Mouse (Mus musculus) gastrocnemius, adult 2 months (tissue): ENCODE results near the gene Ptcd3. TPM values are rescaled to one million over a fixed set of nuclear protein-coding genes. Genes with fewer than 3 reads are reported as not detected.
"Not testable (repeated sequence)": the region's sequence is repeated elsewhere in the genome, so short reads cannot be mapped to it uniquely, and the experiment has no call there.

Source experiments
- DNase-seq: peaks from one replicate; pipeline ENCODE4 v3.0.0; 2022
- H3K27ac ChIP-seq: fragments of 200-600 bp; 2 replicates; pipeline ENCODE4 v1.8.1; 2022; ENCODE audit warnings: mild to moderate bottlenecking
- H3K4me3 ChIP-seq: fragments of 200-600 bp; 2 replicates; pipeline ENCODE4 v1.8.1; 2022; ENCODE audit warnings: mild to moderate bottlenecking, moderate library complexity
- CTCF ChIP-seq: fragments of 200-600 bp; IDR thresholded peaks from 2 replicates; pipeline ENCODE4 v1.8.1; 2022; ENCODE audit warnings: antibody characterized with exemption, mild to moderate bottlenecking, moderate library complexity
- intact Hi-C: fragments of 180-260 bp; cut with DNase I; formaldehyde crosslinking; loops from one replicate; pipeline ENCODE4 v1.15.1; 2025
- long read RNA-seq, 2 experiments: library from polyadenylated mRNA; stranded (forward); transcript quantifications; one replicate each; pipeline ENCODE4 v2.0.0; 2021
- total RNA-seq, 2 experiments: library from RNA; stranded (reverse); gene quantifications; 2 replicates each; pipeline ENCODE4 v1.2.3; 2021

Ptcd3 gene
- total RNA-seq = 10 to 100 TPM; 60.3 to 84.9 TPM
- long read RNA-seq, experiment 1, partial matches to known transcripts = 7 of 76 reads
- long read RNA-seq, experiment 1, other reads (novel, unspliced or antisense) = 69 of 76 reads
- long read RNA-seq, experiment 2, partial matches to known transcripts = 1 of 39 reads
- long read RNA-seq, experiment 2, other reads (novel, unspliced or antisense) = 38 of 39 reads

- peak within 1 kb of the TSS; percentile 96 for H3K4me3 ChIP-seq
- intact Hi-C loops = no loop called here
- peak; percentile 95 for DNase-seq
- no peak for TF ChIP-seq CTCF
- H3K27ac ChIP-seq = peak within 1 kb of the TSS; percentile 98
Measured at GRCm38 (mm10) chr6:71908481-71909381, at the start of gene Ptcd3, which contains the start of gene Polr1a. Gene Ptcd3, minus strand, starts transcription at chr6:71908750. Gene Polr1a, plus strand, starts transcription at chr6:71909053.

DNA sequence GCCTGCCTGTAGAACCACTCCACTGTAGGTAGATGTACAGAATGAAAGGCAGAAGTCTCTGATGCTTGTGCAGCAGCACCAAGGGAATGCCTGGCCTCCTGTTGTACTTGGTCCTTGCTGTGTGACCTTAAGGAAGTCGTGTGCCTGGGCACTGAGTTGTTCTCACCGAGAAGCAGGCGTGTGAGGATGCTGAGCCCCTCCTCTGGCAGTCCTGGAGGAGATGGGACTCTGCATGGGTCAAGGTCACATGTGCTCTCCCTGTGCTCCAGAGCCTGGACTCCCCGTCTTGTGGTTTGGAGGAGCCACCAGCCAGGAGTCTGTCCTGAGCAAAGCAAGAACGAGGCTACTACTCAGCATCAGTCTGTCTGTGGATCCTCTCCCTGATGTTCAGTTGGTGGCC is 42.6 kb upstream of the Ptcd3 start:
- H3K27ac ChIP-seq = peak overlapping the region; percentile 68
- H3K4me3 ChIP-seq = no peak overlapping the region
- no peak for DNase-seq
- no peak for TF ChIP-seq CTCF
- intact Hi-C loops = no loop called here

DNA sequence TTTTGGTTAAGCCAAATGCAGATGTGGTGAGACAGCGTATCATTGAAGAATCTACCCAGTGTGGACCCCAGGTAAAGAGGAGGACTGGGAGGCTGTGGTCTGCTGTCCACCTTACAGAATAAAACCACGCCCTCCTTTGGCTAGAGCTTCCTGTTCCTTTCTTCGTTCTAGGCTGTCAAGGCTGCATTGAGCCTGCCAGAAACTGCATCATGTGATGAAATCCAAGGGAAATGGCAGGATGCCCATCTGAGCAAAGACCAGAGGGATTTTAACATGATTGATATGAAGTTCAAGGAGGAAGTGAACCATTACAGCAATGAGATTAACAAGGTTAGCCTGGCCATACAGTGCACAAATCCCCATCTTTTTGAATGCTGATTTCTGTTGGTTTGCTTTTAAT is 42.0 kb upstream of the Ptcd3 start:
- no peak for TF ChIP-seq CTCF
- peak overlapping the region; percentile 68 for H3K27ac ChIP-seq

DNA sequence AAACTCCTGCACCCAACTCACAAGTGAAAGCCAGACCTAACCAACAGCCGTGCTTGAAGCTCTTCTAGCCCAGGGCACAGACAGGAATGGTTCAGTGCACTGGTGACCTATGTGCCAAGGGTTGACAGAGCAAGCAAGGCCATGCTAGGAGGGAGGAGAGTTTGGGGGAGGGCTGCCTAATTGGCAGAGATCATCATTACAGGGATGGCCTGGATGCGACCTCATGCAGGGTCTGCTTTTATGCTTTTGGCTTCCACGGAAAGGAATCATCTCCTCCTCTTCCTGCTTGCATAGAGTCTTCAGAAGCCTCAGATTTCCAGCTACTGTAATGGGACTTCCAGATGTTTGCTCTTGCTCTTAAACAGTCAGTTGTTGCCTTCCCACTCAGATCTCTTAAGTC is 41.2 kb upstream of the Ptcd3 start:
- no peak for DNase-seq
- no peak for TF ChIP-seq CTCF
- Histone ChIP-seq H3K27ac (peak overlapping the region; percentile 68), H3K4me3 (no peak overlapping the region)
- intact Hi-C loops = no loop called here

More for the DNA sequence above, 42.0 kb upstream of the Ptcd3 start:
- no peak overlapping the region for H3K4me3 ChIP-seq
- intact Hi-C loops = no loop called here
- peak; percentile 48 for DNase-seq

GRCm38 (mm10) chr6:71946121-71946520 is 37.6 kb upstream of the Ptcd3 start:
- intact Hi-C loops = no loop called here
- no peak for TF ChIP-seq CTCF
- no peak for DNase-seq

GRCm38 (mm10) chr6:71945101-71945500 is 36.6 kb upstream of the Ptcd3 start:
- DNase-seq = no peak
- Histone ChIP-seq H3K27ac (no peak overlapping the region), H3K4me3 (no peak overlapping the region)
- intact Hi-C loops = no loop called here
- TF ChIP-seq CTCF = no peak

More at GRCm38 (mm10) chr6:71946121-71946520, 37.6 kb upstream of the Ptcd3 start:
- H3K4me3 ChIP-seq = no peak overlapping the region
- H3K27ac ChIP-seq = no peak overlapping the region

DNA sequence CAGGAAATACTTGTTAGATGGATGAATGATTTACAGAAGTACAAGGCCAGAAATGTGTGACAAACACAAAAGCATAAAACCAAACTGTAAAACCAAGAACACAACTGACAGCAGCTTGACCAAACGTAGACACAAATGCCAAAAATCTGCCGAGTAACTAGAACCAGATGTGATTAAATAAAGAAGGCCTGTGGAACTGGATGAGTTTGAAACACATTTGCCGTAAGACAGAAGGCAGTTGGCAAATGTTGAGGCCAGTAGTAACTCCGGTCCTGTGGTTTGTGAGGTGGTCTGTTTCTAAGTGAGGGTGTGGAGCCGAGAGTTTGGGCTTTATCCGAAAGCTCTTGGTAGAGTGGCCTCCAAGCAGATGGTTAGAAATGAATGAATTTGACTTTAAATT is 32.4 kb upstream of the Ptcd3 start:
- DNase-seq = no peak
- no peak overlapping the region for H3K27ac ChIP-seq
- no peak for TF ChIP-seq CTCF
- intact Hi-C loops = no loop called here
- no peak overlapping the region for H3K4me3 ChIP-seq

- intact Hi-C loops = no loop called here
- no peak for TF ChIP-seq CTCF
- Histone ChIP-seq H3K4me3 (no peak overlapping the region), H3K27ac (peak overlapping the region; percentile 82)
- no peak for DNase-seq
Measured at GRCm38 (mm10) chr6:71935737-71936136, 27.2 kb upstream of the Ptcd3 start.

GRCm38 (mm10) chr6:71934081-71934556 is 25.6 kb upstream of the Ptcd3 start:
- no peak overlapping the region for H3K4me3 ChIP-seq
- DNase-seq = peak; percentile 76
- TF ChIP-seq CTCF = no peak
- peak overlapping the region; percentile 82 for H3K27ac ChIP-seq
- intact Hi-C loops = no loop called here

DNA sequence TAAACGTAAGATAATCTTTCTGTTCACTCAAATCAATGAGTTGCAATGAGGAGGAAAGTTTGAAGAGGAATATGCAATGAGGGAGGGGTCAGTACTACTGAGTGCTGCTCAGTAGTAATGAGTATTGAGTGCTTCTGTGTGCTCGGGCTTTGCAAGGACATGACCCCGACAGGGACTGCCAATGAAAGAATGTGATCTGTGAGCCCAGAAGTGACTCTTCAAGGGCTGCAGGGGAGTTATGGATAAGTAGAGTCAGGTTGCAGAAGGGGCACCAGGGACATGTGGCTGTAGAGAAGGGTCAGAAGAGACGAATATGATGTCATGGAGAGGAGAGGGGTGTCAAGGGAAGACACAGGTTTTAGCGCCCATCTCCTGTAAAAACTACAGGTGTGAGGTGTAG is 23.8 kb upstream of the Ptcd3 start:
- H3K4me3 ChIP-seq = no peak overlapping the region
- intact Hi-C loops = no loop called here
- no peak for TF ChIP-seq CTCF
- DNase-seq = no peak
- H3K27ac ChIP-seq = no peak overlapping the region

GRCm38 (mm10) chr6:71930830-71931437 is 22.4 kb upstream of the Ptcd3 start:
- Histone ChIP-seq H3K27ac (no peak overlapping the region), H3K4me3 (no peak overlapping the region)
- TF ChIP-seq CTCF = no peak
- DNase-seq = no peak
- intact Hi-C loops = no loop called here

DNA sequence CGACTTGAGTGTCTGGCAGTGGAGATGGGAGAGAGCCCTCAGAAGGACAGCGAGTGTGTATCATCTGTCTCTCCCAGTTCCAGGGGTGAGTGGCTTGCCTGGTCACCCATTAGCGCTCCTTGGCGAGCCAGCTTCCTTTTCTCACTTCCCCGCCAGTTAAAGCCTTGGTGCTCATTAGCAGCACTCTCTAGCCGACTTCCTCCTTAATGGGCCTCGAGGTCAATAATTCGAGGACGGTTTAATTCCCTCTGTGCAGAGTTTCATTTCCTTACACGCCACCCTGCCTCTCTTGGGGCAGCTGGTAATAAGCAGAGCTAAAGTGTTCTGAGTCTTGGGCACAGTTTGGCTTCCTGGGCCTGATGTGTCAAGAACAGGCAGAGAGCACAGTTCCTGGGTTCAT is 21.5 kb upstream of the Ptcd3 start:
- Histone ChIP-seq H3K27ac (no peak overlapping the region), H3K4me3 (no peak overlapping the region)
- TF ChIP-seq CTCF = no peak
- DNase-seq = peak; percentile 32
- intact Hi-C loops = no loop called here

DNA sequence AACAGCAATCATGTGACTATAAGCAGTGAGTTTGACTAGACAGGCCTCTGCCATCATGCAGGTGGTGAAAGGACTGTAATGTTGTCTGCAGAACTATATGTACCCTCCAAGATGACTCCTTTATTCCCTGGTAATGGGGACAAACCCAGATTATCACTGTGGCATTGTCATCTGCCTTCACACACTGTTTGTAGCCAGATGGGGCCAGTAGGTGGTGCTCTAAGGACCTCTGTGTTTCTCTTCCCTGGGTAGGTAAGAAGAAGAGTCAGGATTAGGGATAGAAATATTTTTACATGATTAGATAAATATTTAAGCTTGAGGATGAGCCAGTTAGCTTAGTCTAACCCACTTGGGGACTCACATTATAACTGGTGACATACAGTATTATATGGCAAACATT is 19.4 kb upstream of the Ptcd3 start:
- H3K27ac ChIP-seq = no peak overlapping the region
- no peak overlapping the region for H3K4me3 ChIP-seq
- TF ChIP-seq CTCF = peak; percentile 81
- DNase-seq = peak; percentile 68
- intact Hi-C loops = loop anchor here (1.0 to 10.0 kb wide), 3 partner anchors 169 to 397 kb away; partner anchors contain the start of gene St3gal5

GRCm38 (mm10) chr6:71925233-71925632 is 16.7 kb upstream of the Ptcd3 start:
- intact Hi-C loops = loop anchor here (5.0 to 10.0 kb wide), 2 partner anchors 172 to 400 kb away; partner anchors contain the start of gene St3gal5

More at GRCm38 (mm10) chr6:71925233-71925632, 16.7 kb upstream of the Ptcd3 start:
- H3K27ac ChIP-seq, H3K4me3 ChIP-seq, DNase-seq: not testable (repeated sequence)
